Mouse (Mus musculus) G1E-ER4 (cell line): ENCODE data around the gene Narfl. TPM values are rescaled to one million over a fixed set of nuclear protein-coding genes. Genes with fewer than 3 reads are reported as not detected.

ENCODE experiments used
- GATA1 ChIP-seq: IDR thresholded peaks from one replicate; pipeline ENCODE4 v1.8.0; 2012; ENCODE audit warnings: low read length, inconsistent platforms
- polyA plus RNA-seq: library from polyadenylated mRNA; stranded (reverse); fragments of >175 nt; gene quantifications from 2 replicates; pipeline ENCODE4 v1.2.3, GENCODE M21; 2012

Narfl gene
- polyA plus RNA-seq, 1 experiment: 20.0 TPM

DNA sequence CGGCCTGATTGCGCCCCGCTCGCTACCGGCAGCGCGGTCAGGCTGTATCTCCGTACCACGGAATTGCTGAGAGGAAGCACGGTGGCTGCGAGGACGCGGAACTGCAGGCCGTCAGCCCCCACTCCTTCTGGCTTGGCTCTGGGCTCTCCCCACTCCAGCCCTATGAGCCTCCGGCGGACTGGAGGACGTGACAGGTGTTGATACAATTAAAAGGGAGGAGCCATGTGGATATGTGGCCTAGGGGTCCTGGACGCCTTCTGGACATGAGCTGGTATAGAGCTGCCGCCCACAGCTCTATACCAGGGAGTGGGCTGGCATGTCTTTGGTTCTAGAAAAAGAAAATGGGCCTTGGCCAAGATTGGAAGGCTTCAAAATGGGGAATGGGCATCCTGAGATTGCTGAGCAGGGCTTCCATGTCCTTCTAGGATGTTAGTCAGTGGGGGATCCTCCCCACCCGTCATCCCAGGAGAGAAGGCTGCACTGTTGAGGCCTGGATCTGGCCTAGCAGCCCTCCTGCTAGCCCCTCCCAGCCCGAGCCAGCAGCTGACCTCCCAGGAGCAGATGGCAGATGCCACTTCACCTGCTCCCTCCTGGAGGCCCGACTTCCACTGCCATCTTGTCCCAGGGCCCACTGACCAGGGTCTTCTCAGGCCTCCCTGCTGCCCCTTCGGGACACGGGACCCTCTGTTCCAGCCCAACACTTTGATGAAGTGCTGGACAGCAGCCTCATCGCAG lies 36.2 kb downstream of the Narfl start:
- no peak for TF ChIP-seq GATA1

DNA sequence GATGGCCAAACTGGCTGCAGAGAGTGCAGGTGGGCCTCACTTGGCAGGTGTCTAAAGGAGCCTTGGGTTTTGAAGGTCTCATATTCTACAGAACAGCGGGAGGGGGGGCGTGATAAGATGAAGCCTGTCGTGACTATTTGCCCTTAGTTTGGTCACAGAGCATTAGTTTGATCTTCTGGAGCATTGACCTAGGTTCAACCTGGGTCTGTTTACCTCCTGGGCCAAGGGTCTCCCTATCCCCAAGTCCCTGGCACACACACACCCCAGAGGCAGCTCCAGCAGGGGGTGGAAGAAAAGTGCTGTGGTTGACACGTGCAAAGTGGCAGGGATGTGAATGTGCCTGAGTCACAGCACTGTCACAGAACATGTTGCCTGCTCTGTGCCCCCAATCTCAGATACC lies 37.3 kb downstream of the Narfl start:
- TF ChIP-seq GATA1: no peak

DNA sequence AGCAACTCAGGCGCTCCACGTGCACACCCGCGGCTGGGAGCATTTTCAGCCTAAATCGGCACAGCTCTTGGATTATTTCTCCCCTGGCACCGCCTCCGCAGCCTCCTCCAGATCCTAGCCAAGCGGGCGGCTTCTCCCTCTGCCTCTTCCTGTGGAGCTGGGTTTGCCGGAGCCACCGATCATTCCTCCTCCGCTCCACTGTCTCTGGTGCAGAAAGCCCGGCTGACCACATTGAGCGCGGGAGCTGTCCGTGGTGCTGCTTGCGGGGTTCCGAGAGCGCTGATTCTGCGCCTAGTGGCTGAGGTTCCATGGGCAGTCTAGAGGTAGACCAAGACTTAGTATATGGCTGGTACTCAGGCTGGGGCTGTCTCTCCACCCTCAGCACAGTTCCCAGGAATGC lies 39.9 kb downstream of the Narfl start:
- TF ChIP-seq GATA1: no peak

DNA sequence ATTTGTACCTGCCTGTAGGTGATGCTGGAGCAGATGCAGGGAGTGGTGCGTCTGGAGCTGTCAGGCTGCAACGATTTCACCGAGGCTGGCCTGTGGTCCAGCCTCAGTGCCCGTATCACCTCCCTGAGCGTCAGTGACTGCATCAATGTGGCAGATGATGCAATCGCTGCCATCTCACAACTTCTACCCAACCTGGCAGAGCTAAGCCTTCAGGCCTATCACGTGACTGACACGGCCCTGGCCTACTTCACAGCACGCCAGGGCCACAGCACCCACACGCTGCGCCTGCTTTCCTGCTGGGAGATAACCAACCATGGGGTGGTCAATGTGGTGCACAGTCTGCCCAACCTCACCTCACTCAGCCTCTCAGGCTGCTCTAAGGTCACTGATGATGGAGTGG lies 44.1 kb downstream of the Narfl start:
- no peak for TF ChIP-seq GATA1

DNA sequence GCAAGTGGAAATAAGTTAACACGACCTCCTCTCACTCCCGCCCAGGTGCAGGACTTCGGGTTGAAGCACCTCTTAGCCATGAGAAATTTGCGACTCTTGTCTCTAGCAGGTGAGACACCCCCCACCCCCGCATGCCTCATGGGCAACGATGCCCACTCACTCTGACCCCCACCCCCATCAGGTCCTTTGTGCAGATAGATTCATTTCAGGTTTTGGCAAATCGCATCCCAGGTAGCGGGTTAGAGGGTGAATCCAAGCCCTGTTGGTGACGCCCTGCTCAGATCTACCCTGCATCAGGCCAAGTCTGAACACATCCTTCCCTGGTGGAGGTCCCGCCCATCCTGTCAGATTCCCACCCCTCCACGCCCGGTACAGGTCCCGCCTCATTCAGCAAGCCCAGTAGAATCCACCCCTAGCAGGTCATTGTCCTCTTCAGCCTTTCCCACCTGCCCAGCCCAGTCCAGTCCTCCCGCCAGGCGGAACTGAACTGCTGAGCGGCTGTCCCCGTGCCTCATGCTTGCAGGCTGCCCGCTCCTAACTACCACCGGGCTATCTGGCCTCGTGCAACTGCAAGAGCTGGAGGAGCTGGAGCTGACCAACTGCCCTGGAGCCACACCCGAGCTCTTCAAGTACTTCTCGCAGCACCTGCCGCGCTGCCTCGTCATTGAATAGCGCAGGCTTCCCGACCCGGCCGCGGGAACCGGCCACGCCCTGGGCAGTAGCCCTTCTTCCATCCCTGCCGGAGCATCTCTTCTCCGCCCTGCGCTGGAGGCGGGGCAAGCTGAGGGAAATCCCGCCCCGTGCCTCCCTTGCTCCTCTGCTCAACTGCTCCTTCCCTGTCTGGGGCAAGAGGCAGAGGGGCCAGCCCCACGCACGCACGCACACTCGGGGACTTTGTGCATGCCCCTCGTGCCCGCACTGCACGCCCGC lies 45.5 kb downstream of the Narfl start:
- no peak for TF ChIP-seq GATA1

DNA sequence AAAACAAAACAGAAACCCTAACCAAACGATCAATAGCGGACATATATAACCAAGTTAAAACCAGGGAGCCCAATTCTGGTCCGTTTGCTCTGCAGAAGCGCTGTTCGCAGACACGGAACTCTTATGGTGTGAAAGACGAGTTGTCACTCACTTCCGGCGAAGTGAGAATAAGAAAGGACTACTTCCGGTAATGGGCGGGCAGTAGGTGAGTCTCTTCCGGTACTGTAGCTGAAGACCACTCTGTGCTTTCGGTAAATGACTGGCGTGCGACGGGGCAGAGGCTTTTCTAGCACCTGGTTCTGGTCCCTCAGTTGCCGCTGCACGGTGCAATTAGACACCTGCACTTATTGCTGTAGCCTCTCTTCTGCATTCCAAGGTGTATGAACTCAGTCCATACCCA lies 49.9 kb downstream of the Narfl start, which contains the start of gene Wdr24:
Gene Wdr24, plus strand, starts transcription at position 176 of the 400 bp plus-strand sequence.
- no peak for TF ChIP-seq GATA1

DNA sequence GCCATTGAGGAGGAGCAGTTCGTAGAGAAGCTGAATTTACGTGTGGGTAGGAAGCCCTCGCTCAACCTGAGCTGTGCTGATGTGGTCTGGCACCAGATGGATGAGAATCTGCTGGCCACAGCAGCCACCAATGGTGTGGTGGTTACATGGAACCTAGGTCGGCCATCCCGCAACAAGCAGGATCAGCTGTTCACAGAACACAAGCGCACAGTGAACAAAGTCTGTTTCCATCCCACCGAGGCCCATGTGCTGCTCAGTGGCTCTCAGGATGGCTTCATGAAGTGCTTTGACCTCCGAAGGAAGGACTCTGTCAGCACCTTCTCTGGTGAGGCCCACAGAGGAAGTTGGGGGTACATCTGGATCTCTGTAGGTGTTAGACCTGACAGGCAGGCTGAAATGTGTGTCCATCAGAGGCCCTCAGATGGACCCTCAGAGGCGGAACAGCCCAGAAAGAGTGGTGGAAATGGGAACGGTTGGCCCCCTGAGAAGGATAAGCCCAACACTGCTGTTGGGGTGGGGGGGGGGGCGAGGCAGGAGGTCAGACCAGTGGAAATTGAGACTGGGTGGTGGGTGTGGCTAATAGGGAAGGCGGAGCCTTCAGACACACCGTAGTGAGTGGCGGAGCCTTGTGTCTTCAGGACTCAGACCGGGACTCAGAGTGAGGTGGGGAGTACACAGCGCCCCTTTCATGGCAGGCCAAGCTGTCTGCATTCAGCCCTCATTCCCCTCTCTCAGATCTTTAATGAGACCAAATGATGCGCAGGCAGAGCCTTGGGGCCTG lies 51.0 kb downstream of the Narfl start:
- TF ChIP-seq GATA1: no peak

DNA sequence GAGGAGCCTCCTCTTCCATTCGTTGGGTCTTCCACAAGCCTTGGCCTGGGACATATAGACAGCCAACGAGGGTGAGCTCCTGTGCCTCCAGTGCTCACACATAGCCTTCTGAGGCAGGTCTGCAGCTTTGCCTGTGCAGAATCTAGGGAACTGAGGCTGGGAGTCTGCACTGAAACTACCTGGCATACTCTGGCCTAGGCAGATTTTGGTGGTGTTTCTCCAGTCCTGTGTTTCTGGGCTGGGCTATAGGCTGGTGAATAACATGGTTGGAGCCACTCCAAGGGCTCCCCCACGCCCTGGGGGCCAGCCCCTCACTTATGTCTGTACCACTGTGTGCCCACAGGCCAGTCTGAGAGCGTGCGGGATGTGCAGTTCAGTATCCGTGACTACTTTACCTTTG lies 51.7 kb downstream of the Narfl start:
- no peak for TF ChIP-seq GATA1

DNA sequence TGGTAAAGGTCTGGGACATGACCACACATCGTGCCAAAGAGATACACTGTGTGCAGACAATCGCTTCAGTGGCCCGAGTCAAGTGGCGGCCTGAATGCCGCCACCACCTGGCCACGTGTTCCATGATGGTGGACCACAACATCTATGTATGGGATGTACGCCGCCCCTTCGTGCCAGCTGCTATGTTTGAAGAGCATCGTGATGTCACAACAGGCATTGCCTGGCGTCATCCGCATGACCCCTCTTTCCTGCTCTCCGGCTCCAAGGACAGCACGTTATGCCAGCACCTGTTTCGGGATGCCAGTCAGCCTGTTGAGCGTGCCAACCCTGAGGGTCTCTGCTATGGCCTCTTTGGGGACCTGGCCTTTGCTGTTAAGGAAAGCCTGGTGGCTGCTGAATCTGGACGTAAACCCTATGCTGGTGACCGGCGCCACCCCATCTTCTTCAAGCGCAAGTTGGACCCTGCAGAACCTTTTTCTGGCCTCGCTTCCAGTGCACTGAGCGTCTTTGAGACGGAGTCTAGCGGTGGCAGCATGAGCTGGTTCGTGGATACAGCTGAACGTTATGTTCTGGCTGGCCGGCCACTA lies 52.5 kb downstream of the Narfl start:
- no peak for TF ChIP-seq GATA1

DNA sequence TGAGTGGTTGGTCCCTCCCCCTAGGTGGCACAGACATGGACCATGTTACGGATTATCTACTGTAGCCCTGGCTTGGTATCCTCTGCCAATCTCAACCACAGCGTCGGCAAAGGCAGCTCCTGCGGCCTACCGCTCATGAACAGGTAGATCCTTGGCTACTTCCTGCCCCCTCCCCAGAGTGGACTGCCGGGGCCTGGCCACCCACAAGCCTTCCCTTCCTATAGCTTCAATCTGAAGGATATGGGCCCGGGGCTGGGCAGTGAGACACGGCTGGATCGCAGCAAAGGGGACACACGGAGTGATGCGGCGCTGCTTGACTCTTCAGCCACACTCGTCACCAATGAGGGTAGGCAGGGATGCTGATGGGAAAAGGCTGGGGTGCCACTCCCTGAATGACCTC lies 53.4 kb downstream of the Narfl start:
- TF ChIP-seq GATA1: no peak

DNA sequence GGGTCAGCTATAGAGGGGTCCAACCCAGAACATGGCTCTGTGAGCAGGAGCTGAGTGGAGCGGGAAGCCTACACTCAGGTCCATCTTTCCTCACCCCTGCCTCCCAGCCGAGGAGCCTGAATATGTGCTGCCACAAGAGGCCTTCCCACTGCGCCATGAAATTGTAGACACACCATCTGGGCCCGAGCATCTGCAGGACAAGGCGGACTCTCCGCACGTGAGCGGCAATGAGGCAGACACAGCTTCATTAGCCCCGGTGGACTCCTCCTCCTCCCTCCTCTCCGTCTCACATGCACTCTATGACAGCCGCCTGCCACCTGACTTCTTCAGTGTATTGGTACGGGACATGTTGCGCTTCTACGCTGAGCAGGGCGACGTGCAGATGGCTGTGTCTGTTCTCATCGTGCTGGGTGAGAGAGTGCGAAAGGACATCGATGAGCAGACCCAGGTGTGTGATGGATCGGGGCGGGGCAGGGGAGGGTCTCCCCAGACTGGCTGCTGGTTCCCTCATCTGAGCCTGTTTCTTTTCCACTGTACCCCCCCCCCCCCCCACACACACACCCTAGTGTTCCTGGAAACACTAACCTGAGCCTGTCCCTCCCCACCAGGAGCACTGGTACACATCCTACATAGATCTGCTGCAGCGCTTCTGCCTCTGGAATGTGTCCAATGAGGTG lies 54.1 kb downstream of the Narfl start:
- TF ChIP-seq GATA1: no peak

DNA sequence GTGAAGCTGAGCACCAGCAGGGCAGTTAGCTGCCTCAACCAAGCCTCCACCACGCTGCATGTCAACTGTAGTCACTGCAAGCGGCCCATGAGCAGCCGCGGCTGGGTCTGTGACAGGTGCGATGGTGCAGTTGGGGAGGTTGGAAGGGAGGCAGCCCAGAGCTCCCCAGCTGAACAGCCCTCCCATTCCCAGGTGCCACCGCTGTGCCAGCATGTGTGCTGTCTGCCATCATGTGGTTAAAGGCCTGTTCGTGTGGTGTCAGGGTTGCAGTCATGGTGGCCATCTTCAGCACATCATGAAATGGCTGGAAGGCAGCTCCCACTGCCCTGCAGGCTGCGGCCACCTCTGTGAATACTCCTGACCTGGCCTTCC lies 54.6 kb downstream of the Narfl start:
- TF ChIP-seq GATA1: no peak

DNA sequence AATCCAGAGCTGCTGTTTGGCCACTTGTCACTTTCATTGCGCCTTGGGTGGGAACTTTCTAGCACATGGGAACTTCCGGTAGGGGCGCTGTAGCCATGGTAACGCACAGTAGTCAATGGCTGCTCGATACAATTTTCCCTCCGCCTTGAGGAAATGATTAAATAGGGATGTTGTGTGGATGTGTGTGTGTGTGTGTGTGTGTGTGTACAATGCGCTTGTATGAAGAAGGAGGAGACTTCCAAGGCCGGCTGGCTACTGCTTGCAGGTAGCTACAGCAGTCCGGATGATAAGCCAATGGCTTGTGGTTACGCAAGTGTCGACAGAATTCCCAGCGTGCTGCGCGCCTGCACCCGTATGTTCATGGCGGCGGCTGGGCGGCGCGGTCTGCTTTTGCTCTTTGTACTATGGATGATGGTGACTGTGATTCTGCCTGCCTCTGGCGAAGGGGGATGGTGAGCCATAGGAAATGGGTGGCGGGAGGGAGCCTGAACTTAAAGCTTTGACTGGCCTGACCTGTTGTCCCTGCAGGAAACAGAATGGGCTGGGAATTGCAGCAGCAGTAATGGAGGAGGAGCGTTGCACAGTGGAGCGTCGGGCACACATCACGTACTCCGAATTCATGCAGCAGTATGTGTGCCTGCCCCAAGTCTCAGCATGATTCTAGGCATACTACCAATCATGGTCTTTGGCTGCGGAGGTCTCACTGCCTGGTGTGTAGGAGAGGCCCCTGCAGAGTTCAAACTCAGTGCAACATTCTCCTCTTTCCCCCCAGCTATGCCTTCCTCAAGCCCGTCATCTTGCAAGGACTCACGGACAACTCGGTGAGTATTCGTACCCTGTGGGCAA lies 55.4 kb downstream of the Narfl start, which contains the start of gene Jmjd8:
Gene Jmjd8, plus strand, starts transcription at position 156 of the 846 bp plus-strand sequence.
- no peak for TF ChIP-seq GATA1

DNA sequence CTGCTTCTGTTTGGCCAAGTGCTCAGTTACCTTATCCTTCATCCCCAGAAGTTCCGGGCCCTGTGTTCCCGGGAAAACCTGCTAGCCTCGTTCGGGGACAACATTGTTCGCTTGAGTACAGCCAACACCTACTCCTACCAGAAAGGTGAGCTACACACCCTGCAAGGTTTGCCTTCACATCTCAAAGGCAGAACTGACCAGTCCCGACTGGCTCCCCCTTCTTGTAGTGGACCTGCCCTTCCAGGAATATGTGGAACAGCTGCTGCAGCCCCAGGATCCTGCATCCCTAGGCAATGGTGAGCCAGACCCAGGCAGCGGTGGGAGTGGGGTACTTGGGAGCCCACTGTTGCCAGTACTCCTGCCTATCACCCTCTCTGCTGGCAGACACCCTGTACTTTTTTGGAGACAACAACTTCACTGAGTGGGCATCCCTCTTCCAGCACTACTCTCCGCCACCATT lies 56.0 kb downstream of the Narfl start:
- TF ChIP-seq GATA1: no peak
